Mouse (Mus musculus) embryonic facial prominence, embryonic 15.5 days (tissue): ENCODE results near the gene Ybx1. TPM values are rescaled to one million over a fixed set of nuclear protein-coding genes. Genes with fewer than 3 reads are reported as not detected.
A peak's percentile ranks its signal among the peaks of the same experiment; 100 is the strongest.
"Not testable (repeated sequence)": the region's sequence is repeated elsewhere in the genome, so short reads cannot be mapped to it uniquely, and the experiment has no call there.

Experiments
- ATAC-seq: fragments of 200-750 bp; cut with Nextera tagmentation; 2 replicates; pipeline ENCODE4 v1.8.0; 2017; ENCODE audit warnings: low read depth, moderate TSS enrichment; ENCODE audit not compliant: insufficient number of reproducible peaks, low FRiP score, low TSS enrichment
- H3K27ac ChIP-seq: fragments of 300-500 bp; sonication (generic); replicated peaks from 2 replicates; pipeline ENCODE4 v1.5.1; 2015; ENCODE audit warnings: mild to moderate bottlenecking, inconsistent platforms
- H3K27me3 ChIP-seq: fragments of 300-500 bp; sonication (generic); 2 replicates; pipeline ENCODE4 v1.6.1; 2015; ENCODE audit warnings: inconsistent platforms
- H3K36me3 ChIP-seq: fragments of 300-500 bp; sonication (generic); 2 replicates; pipeline ENCODE4 v1.6.1; 2015; ENCODE audit warnings: mild to moderate bottlenecking, inconsistent platforms
- H3K4me1 ChIP-seq: fragments of 300-500 bp; sonication (generic); 2 replicates; pipeline ENCODE4 v1.6.1; 2015; ENCODE audit warnings: inconsistent platforms
- H3K4me2 ChIP-seq: fragments of 300-500 bp; sonication (generic); replicated peaks from 2 replicates; pipeline ENCODE4 v1.6.1; 2015; ENCODE audit warnings: mild to moderate bottlenecking, inconsistent platforms
- H3K4me3 ChIP-seq: fragments of 300-500 bp; sonication (generic); replicated peaks from 2 replicates; pipeline ENCODE4 v1.5.1; 2015; ENCODE audit warnings: mild to moderate bottlenecking, inconsistent platforms
- H3K9ac ChIP-seq: fragments of 300-500 bp; sonication (generic); 2 replicates; pipeline ENCODE4 v1.6.1; 2015; ENCODE audit warnings: inconsistent platforms
- H3K9me3 ChIP-seq: fragments of 300-500 bp; sonication (generic); replicated peaks from 2 replicates; pipeline ENCODE4 v1.6.1; 2016; ENCODE audit warnings: inconsistent platforms
- WGBS: fragments of 180-500 bp; shearing (Covaris S2); methylation state at CpG from one replicate; pipeline ENCODE4 v1.1.7; 2015; 5-methylcytosine and 5-hydroxymethylcytosine counted together
- polyA plus RNA-seq: library from polyadenylated mRNA; unstranded; fragments of >200 nt; fragmentation: Nextera tagmentation; extraction: Ambion mirVana; gene quantifications from 2 replicates; pipeline ENCODE4 v1.2.1, GENCODE M21; 2015

Ybx1 gene
- polyA plus RNA-seq, 1 experiment from 2014 or later, result 601 TPM

DNA sequence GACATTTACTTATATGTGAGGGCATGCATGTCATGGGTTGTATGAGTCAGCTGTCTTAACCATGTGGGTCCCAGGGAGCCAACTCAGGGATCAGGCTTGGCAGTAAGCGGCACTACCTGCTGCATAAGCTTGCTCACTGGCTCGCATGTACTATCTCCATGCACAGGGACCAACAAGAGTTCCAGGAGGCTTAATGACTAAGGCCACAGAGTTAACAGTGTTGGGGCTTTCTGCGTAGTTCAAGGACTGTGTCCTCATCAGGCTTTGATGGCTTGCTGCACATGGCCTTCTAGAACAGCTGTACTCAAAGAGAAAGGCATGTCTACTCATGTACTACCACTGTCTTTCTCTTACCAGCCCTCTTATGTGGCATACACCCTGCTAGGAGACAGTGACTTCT, 6.4 kb upstream of the Ybx1 start:
- H3K4me3 ChIP-seq, result no peak overlapping the region
- H3K27me3 ChIP-seq, result no peaks in the 10 kb centered on the region
- H3K9ac ChIP-seq, result no peak overlapping the region
- H3K27ac ChIP-seq, result no peak overlapping the region
- no peaks in the 10 kb centered on the region for H3K36me3 ChIP-seq
- no peaks in the 10 kb centered on the region for H3K4me1 ChIP-seq
- no peak overlapping the region for H3K4me2 ChIP-seq
- H3K9me3 ChIP-seq, result no peaks in the 10 kb centered on the region
- 91% methylated on average over 3 of the region's 3 CpGs for WGBS
- ATAC-seq, result no peak

DNA sequence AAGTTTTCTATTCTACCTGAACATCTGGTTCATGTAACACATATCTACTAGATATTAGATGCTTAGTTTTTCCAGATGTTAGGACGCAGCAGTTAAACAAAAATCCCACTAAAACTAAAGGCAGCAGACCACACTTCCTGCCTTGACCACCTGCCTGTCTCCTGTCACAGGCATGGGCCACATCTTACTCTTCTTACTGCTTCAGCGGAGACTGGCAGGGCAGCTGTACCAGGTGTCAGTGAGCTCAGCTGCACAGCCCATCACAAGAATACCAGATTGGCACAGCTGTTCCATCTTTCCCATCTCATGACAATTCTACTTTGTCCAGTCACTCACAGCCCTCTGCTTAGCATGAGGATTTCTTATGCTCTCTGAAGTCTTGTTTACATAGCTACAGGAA, 3.0 kb upstream of the Ybx1 start:
- 66% methylated on average over 2 of the region's 2 CpGs for WGBS
- H3K27ac ChIP-seq, result no peak overlapping the region
- no peak overlapping the region for H3K4me2 ChIP-seq
- H3K36me3 ChIP-seq, result no peaks in the 10 kb centered on the region
- H3K4me3 ChIP-seq, result no peak overlapping the region
- no peak for ATAC-seq
- no peak overlapping the region for H3K9ac ChIP-seq
- no peaks in the 10 kb centered on the region for H3K27me3 ChIP-seq
- no peaks in the 10 kb centered on the region for H3K9me3 ChIP-seq
- H3K4me1 ChIP-seq, result peaks cover 12% of the 10 kb centered on the region

DNA sequence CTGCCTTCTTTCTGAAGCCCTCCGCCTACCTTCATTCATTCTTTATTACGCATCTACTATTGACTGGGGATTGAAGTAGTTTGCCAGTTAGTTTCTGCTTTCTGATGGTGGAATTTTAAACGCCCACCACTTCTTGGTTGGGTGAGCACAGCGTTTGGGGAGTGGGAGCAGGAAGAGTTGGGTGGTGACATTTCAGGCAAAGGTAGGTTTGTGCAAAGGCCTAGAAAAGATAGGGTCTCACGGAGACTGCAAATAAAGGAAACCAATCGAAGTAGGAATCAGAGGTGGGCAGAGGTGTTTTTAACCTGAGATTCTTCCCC, 690 bp upstream of the Ybx1 start:
- Histone ChIP-seq H3K4me3 (peak overlapping the region; percentile 68), H3K9me3 (no peaks in the 10 kb centered on the region), H3K36me3 (peaks cover 4% of the 10 kb centered on the region; the same call in 1 of the 2 replicates), H3K4me2 (peak overlapping the region; percentile 82), H3K4me1 (peaks cover 19% of the 10 kb centered on the region), H3K27ac (peak overlapping the region; percentile 96), H3K27me3 (no peaks in the 10 kb centered on the region), H3K9ac (peak overlapping the region; percentile 85)
- no peak for ATAC-seq
- 6% methylated on average over 6 of the region's 6 CpGs for WGBS

DNA sequence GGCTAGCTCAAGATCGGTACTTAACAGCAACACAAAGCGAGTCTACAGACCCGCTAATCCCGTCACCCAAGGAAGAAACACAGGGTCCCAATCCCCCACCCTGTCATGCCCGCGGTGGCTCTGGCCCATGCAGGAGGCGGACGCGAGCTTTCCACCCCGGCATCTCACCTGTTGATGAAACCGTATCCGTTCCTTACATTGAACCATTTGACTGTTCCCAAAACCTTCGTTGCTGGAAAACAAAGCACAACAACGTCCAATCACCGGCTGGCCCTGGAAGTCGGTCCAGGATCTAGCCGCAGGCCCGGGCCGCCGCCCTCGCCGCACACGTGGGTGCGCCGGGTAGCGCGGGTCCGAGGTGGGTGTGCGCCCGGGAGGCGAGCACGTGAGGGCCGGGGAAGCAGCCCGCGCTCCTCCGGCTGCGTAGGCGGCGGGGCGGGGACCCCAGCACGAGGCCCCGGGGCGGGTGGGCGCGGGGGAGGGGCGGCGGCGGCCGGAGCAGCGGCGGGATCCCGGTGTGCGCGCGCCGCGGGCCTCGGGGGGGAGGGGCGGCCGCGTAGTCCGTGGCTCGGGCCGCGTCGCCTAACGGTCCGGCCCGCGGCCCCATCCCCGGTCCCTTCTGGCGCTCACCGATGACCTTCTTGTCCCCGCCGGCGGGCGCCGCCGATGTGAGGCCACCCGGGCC, 688 bp downstream of the Ybx1 start:
- Histone ChIP-seq H3K4me1 (peaks cover 19% of the 10 kb centered on the region), H3K27me3 (no peaks in the 10 kb centered on the region), H3K4me2 (peak overlapping the region; percentile 82), H3K9me3 (no peaks in the 10 kb centered on the region), H3K27ac (peak overlapping the region; percentile 78), H3K4me3 (peak overlapping the region; percentile 68), H3K9ac (peak overlapping the region; percentile 74), H3K36me3 (peaks cover 4% of the 10 kb centered on the region; the same call in 1 of the 2 replicates)
- WGBS, result under 1% methylated on average over 45 of the region's 80 CpGs
- peak; percentile 9; the same call in 1 of the 2 replicates for ATAC-seq

DNA sequence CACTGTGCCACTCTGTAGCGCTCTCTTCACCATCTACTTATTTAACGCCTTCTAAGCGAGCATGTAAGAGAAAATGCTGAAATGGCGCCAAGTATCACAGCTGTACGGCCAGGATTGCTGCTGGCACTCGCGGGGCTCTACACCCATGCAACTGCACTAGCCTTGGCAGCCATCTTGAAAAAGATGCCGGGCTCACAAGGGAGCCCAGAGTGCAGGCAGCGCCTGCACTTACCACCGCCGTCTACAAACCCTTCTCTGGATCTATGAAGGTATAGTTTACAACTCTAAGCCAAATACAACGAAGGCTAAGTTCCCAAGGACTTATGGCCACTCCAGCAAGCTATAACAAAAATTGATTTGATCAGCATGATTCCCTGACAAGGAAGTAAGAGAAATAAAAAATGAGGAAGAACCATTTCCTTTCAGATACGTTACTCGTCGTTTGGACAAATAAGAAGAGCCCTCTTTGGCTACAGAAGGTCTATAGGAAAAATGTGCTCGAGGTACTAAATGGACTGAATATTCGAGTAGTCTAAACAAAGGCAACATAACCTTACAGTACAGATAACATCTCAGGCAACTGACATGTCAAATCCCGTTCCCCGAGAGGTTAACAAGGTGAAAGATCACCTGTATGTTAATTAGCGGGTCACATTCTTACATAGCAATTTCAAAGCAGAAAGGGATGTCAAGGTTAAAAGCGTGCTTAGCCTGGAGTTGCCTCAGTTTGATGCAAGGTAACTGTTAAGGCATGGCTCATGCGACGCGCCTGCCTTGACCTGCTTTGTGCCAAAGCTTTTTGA, 1.4 kb downstream of the Ybx1 start:
- H3K27ac ChIP-seq, result peak overlapping the region; percentile 78
- ATAC-seq, result no peak
- H3K4me3 ChIP-seq, result peak overlapping the region; percentile 68
- H3K4me2 ChIP-seq, result peak overlapping the region; percentile 82
- peak overlapping the region; percentile 74 for H3K9ac ChIP-seq
- H3K4me1 ChIP-seq, result peaks cover 19% of the 10 kb centered on the region
- H3K9me3 ChIP-seq, result no peaks in the 10 kb centered on the region
- peaks cover 4% of the 10 kb centered on the region; the same call in 1 of the 2 replicates for H3K36me3 ChIP-seq
- WGBS, result under 1% methylated on average over 24 of the region's 24 CpGs
- H3K27me3 ChIP-seq, result no peaks in the 10 kb centered on the region

DNA sequence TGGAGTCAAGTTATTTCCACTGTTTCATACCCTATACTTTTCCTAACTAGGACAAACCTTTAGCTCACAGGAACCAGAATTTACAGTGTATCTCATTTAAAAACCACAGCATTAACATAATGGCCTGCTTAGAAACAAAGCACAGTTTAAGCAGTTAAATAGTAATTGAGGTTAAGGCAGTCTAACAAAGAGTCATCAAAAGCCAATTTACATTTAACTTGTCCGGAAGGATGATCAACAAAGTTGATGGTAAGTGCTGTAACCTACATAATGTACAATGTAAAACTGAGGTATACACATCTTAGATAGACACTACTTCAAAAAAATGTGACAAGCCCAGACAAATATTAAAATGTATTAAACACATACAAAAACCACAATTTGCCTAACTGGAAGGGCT, 2.5 kb downstream of the Ybx1 start:
- peak overlapping the region; percentile 82 for H3K4me2 ChIP-seq
- H3K4me1 ChIP-seq, result peaks cover 19% of the 10 kb centered on the region
- H3K9me3 ChIP-seq, result no peaks in the 10 kb centered on the region
- no peak for ATAC-seq
- H3K4me3 ChIP-seq, result peak overlapping the region; percentile 68
- WGBS, result 75% methylated on average over 1 of the region's 1 CpGs
- no peaks in the 10 kb centered on the region for H3K27me3 ChIP-seq
- H3K9ac ChIP-seq, result no peak overlapping the region
- H3K36me3 ChIP-seq, result peaks cover 4% of the 10 kb centered on the region; the same call in 1 of the 2 replicates
- H3K27ac ChIP-seq, result no peak overlapping the region

DNA sequence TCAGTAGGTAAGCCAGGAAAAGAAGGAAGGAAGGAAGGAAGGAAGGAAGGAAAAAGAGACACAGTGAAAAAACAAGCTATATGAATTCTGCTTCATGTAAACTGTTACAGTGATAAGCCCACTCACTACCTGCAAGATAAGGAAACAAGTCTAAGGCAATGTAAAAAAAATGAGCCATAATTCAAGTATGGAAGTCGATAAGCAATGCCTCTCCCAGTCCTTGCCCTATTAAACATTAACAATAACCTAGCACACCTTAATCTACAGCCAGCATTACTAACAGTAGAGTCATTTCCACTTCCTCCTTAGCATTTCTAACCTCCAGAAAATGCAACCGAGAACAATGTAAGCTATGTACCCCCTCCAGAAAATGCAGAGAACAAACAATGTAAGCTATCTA, 9.1 kb downstream of the Ybx1 start:
- H3K36me3 ChIP-seq, result peaks cover 45% of the 10 kb centered on the region

DNA sequence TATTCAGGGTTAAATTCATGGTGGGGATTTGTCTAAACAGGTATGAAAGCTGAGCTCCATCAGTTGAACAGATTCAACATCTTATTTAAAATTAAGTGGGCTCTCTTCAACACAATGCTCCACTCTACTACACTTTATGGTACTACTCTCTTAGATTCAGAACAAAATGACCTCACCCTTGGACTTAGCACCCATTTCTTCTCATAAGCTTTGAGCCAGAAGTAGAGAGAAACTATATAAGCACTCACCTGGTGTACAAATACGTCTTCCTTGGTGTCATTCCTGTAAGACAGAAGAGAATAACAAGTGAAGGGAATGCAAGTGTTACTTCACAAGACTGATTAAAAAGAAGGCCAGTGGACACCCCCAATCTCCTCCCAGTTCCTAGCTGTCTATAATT, 9.5 kb downstream of the Ybx1 start:
- H3K4me2 ChIP-seq, result no peak overlapping the region
- no peak for ATAC-seq
- no peak overlapping the region for H3K27ac ChIP-seq
- no peak overlapping the region for H3K9ac ChIP-seq
- H3K4me1 ChIP-seq, result no peaks in the 10 kb centered on the region
- no peaks in the 10 kb centered on the region for H3K27me3 ChIP-seq
- WGBS, result 76% methylated on average over 1 of the region's 1 CpGs
- H3K9me3 ChIP-seq, result no peaks in the 10 kb centered on the region
- H3K36me3 ChIP-seq, result peaks cover 50% of the 10 kb centered on the region
- no peak overlapping the region for H3K4me3 ChIP-seq

More for the DNA sequence above, 9.1 kb downstream of the Ybx1 start:
- Histone ChIP-seq H3K27ac (no peak overlapping the region), H3K9me3 (no peaks in the 10 kb centered on the region), H3K4me2 (no peak overlapping the region), H3K9ac (no peak overlapping the region), H3K4me3 (no peak overlapping the region), H3K27me3 (no peaks in the 10 kb centered on the region), H3K4me1 (no peaks in the 10 kb centered on the region; the same call in 1 of the 2 replicates)
- 73% methylated on average over 2 of the region's 2 CpGs for WGBS
- ATAC-seq, result no peak

DNA sequence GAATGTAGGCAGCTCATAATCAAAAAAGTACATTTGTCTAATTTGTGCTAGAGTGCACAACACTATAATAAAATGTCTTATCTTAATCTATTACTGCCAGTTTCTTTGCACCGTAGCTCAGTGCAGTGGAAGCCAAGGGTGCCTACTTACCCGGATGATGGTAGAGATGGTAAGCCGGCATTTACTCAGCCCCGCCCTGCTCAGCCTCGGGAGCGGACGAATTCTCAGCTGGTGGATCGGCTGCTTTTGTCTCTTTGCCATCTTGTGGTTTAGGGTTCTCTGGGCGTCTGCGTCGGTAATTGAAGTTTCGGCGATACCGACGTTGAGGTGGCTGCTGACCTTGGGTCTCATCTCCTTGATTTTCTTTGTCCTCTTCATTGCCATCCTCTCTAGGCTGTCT, 15.6 kb downstream of the Ybx1 start:
- H3K4me2 ChIP-seq, ATAC-seq, H3K27ac ChIP-seq, H3K9me3 ChIP-seq, H3K4me3 ChIP-seq, H3K4me1 ChIP-seq, H3K27me3 ChIP-seq, H3K9ac ChIP-seq: not testable (repeated sequence)
- 86% methylated on average over 15 of the region's 15 CpGs for WGBS
- peaks cover 89% of the 10 kb centered on the region for H3K36me3 ChIP-seq

DNA sequence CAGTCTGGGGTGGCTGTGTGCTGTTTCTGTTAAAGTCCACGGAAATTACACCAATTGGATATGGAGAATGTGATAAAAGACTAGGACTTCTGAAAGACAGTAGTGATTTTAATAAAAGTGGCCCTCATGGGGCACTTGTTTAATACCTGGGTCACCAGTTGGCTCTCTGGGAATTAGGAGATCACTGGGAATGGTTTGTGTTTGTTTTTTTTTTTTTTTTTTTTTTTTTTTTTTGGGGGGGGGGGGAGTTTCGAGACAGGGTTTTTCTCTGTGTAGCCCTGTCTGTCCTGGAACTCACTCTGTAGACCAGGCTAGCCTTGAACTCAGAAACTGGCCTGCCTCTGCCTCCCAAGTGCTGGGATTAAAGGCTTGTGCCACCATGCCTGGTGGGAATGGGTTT, 18.7 kb downstream of the Ybx1 start:
- no peak for ATAC-seq
- no peak overlapping the region for H3K4me3 ChIP-seq
- H3K4me2 ChIP-seq, result no peak overlapping the region
- 88% methylated on average over 2 of the region's 2 CpGs for WGBS
- H3K4me1 ChIP-seq, result no peaks in the 10 kb centered on the region
- H3K36me3 ChIP-seq, result peaks cover 89% of the 10 kb centered on the region
- no peak overlapping the region for H3K27ac ChIP-seq
- H3K27me3 ChIP-seq, result no peaks in the 10 kb centered on the region
- no peaks in the 10 kb centered on the region for H3K9me3 ChIP-seq
- H3K9ac ChIP-seq, result no peak overlapping the region

DNA sequence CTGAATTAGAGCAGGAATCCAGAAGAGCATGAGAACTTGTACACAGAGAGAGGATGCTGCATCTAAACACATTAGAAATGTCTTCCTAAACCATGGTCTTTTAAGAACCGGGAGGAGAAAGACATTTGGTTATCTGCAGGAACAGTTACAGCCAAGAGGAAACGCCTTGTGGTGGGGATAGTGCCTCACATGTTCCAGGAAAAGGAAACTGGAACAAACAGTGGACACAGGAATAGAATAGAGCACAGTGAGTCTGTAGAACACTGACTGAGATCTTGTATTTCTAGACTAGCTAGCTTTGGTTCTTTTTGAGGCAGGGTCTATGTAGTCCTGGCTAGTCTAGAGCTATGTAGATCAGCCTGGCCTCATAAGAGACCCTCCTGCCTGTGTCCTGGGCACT, 19.2 kb downstream of the Ybx1 start:
- peaks cover 91% of the 10 kb centered on the region for H3K36me3 ChIP-seq
- H3K27ac ChIP-seq, result no peak overlapping the region
- H3K27me3 ChIP-seq, result no peaks in the 10 kb centered on the region
- H3K4me2 ChIP-seq, result no peak overlapping the region
- H3K9ac ChIP-seq, result no peak overlapping the region
- H3K4me1 ChIP-seq, result no peaks in the 10 kb centered on the region
- no peak for ATAC-seq
- WGBS, result 77% methylated on average over 2 of the region's 2 CpGs
- H3K4me3 ChIP-seq, result no peak overlapping the region
- no peaks in the 10 kb centered on the region for H3K9me3 ChIP-seq
